Mouse (Mus musculus): ENCODE data around the gene Tcf21. TPM values are rescaled to one million over a fixed set of nuclear protein-coding genes. Genes with fewer than 3 reads are reported as not detected.

The Tcf21 gene
- 4.1 TPM for polyA plus RNA-seq (2014; fragmentation: Illumina TruSeq; extraction: RNeasy Lipid Tissue Mini Kit (QIAGEN cat#74804); ENCODE audit: low replicate concordance)

GRCm38 (mm10) chr10:22819871-22820590 is at the start of gene Tcf21:
TSS of gene Tcf21 (minus strand) at chr10:22820174.

Other genes with a start within 250 kb of the Tcf21 start
- gene Slc2a12, start 175.2 kb downstream of the Tcf21 start, polyA plus RNA-seq (2014; fragmentation: Illumina TruSeq; extraction: RNeasy Lipid Tissue Mini Kit (QIAGEN cat#74804); ENCODE audit: low replicate concordance) = 0.52 TPM
- 64.9 TPM for gene Tbpl1, start 88.2 kb downstream of the Tcf21 start, polyA plus RNA-seq (2014; fragmentation: Illumina TruSeq; extraction: RNeasy Lipid Tissue Mini Kit (QIAGEN cat#74804); ENCODE audit: low replicate concordance)

Measured in small intestine, adult 10 weeks (tissue).